Mouse (Mus musculus) ES-E14 (cell line): Measurements from ENCODE around the gene Vamp8. TPM values are rescaled to one million over a fixed set of nuclear protein-coding genes. Genes with fewer than 3 reads are reported as not detected.
A peak's percentile ranks its signal among the peaks of the same experiment; 100 is the strongest.

Experiments
- DNase-seq: peaks from one replicate; pipeline ENCODE4 v3.0.0-alpha.2; 2013; ENCODE audit warnings: low read depth, low spot score
- H3K27ac ChIP-seq: 2 replicates; pipeline ENCODE4 v1.5.1; 2012; ENCODE audit warnings: low read depth, mild to moderate bottlenecking, low read length, moderate library complexity, mixed read lengths; ENCODE audit not compliant: poor library complexity, insufficient read depth, severe bottlenecking
- H3K36me3 ChIP-seq: 2 replicates; pipeline ENCODE4 v1.6.1; 2012; ENCODE audit warnings: mild to moderate bottlenecking, low read length, moderate library complexity, mixed read lengths; ENCODE audit not compliant: control insufficient read depth, poor library complexity, insufficient read depth, severe bottlenecking
- H3K4me1 ChIP-seq, 2 experiments: fragments of 150-350 bp in 1 of 2; sonication (generic) in 1 of 2; 2 replicates each; pipeline ENCODE4 v1.6.1; 2012; ENCODE audit warnings: low read length in 2 of 2, mild to moderate bottlenecking in 1 of 2, mixed read lengths in 1 of 2; ENCODE audit not compliant: control insufficient read depth in 2 of 2, insufficient read depth in 2 of 2, poor library complexity in 1 of 2
- H3K4me3 ChIP-seq, 2 experiments: fragments of 150-350 bp in 1 of 2; sonication (generic) in 1 of 2; 2 replicates each; pipeline ENCODE4 v1.5.1; 2012; ENCODE audit warnings: low read length in 2 of 2, low read depth in 1 of 2, mild to moderate bottlenecking in 1 of 2, mixed read lengths in 1 of 2; ENCODE audit not compliant: insufficient read depth in 1 of 2, poor library complexity in 1 of 2, severe bottlenecking in 1 of 2
- H3K9ac ChIP-seq: 2 replicates; pipeline ENCODE4 v1.6.1; 2012; ENCODE audit warnings: low read depth, mild to moderate bottlenecking, low read length, mixed read lengths; ENCODE audit not compliant: poor library complexity, insufficient read depth, severe bottlenecking
- H3K9me3 ChIP-seq: fragments of 150-350 bp; sonication (generic); 2 replicates; pipeline ENCODE4 v1.6.1; 2012; ENCODE audit warnings: low read depth, mild to moderate bottlenecking, low read length; ENCODE audit not compliant: control insufficient read depth, insufficient read depth
- CHD2 ChIP-seq: IDR thresholded peaks from 2 replicates; pipeline ENCODE4 v1.6.1; 2014; ENCODE audit warnings: mild to moderate bottlenecking, low read depth, low read length, inconsistent platforms
- HCFC1 ChIP-seq: IDR thresholded peaks from 2 replicates; pipeline ENCODE4 v1.6.1; 2012; ENCODE audit warnings: low read length, inconsistent platforms, borderline replicate concordance; ENCODE audit not compliant: insufficient read depth
- MAFK ChIP-seq: IDR thresholded peaks from 2 replicates; pipeline ENCODE4 v1.6.1; 2014; ENCODE audit warnings: mild to moderate bottlenecking, low read depth, low read length, inconsistent platforms; ENCODE audit not compliant: insufficient read depth
- ZC3H11A ChIP-seq: IDR thresholded peaks from 2 replicates; pipeline ENCODE4 v1.6.1; 2012; ENCODE audit warnings: low read depth, mild to moderate bottlenecking, inconsistent platforms, low read length, borderline replicate concordance
- ZNF384 ChIP-seq: IDR thresholded peaks from 2 replicates; pipeline ENCODE4 v1.6.1; 2012; ENCODE audit warnings: low read depth, low read length, inconsistent platforms
- in situ Hi-C, 2 experiments: fragments of 600-800 bp; cut with MboI; formaldehyde crosslinking; loops; one replicate each; pipeline ENCODE4 v1.15.1; 2025; ENCODE audit warnings: low sequenced_read_pairs in 2 of 2, inconsistent platforms in 1 of 2; ENCODE audit not compliant: unreplicated experiment in 2 of 2
- total RNA-seq: library from RNA; depleted of rRNA; stranded (reverse); fragments of 300-350 nt; gene quantifications from 2 replicates; pipeline ENCODE4 v1.2.3, GENCODE M21; 2012

Vamp8 gene
- total RNA-seq, 1 experiment = 44.0 TPM

- in situ Hi-C loops = loop anchor here (25.0 kb wide), 1 partner anchor 437 kb away; no protein-coding TSS in a partner anchor
- TF ChIP-seq ZC3H11A (no peak), HCFC1 (no peak), CHD2 (no peak), MAFK (no peak), ZNF384 (no peak)
- Histone ChIP-seq H3K4me1 (no peaks in the 10 kb centered on the region), H3K4me3 (no peak overlapping the region), H3K9ac (no peak overlapping the region), H3K27ac (no peak overlapping the region), H3K36me3 (no peaks in the 10 kb centered on the region), H3K9me3 (no peaks in the 10 kb centered on the region)
- DNase-seq = no peak
These were observed 9.5 kb upstream of the Vamp8 start for GRCm38 (mm10) chr6:72399967-72400366.

DNA sequence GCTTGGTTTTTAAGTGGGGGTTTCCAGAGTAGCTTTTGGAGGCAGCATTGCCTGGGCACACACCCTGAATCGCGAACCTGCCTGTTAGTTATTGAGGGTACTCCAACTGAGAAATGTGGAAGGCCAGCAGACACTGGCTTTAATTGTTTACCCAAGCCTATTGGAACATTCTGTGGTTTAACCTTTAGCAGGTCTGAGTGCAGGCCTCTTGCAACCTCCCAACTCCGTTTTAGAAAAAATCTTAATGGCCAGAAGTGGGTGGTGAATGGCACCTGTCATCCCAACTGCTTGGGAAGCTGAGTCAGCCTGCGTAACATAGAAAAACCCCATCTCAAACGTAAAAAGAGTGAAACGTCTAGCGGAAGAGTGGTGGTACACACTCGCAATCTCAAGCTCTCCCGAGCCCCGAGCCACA, 6.3 kb upstream of the Vamp8 start:
- Histone ChIP-seq H3K4me1 (no peaks in the 10 kb centered on the region), H3K9me3 (no peaks in the 10 kb centered on the region), H3K36me3 (no peaks in the 10 kb centered on the region), H3K9ac (no peak overlapping the region), H3K4me3 (no peak overlapping the region), H3K27ac (no peak overlapping the region)
- TF ChIP-seq HCFC1 (no peak), ZNF384 (no peak), ZC3H11A (no peak), MAFK (no peak), CHD2 (no peak)
- no peak for DNase-seq
- in situ Hi-C loops = no loop called here

DNA sequence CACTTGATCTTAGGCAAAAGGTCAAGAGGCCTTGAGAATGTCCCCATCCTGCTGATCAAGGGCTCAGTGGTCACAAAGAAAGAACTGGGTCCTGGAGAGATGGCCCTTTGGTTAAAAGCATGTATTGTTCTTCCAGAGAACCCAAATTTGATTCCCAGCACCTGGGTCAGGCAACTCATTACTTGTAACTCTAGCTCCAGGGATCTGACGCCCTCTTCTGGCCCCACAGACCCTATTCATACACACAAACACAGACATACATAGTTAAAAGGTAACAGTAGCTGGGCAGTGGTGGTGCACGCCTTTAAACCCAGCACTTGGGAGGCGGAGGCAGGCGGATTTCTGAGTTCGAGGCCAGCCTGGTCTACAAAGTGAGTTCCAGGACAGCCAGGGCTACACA, 1.8 kb upstream of the Vamp8 start:
- peaks cover 3 to 4% of the 10 kb centered on the region in 2 experiments; a peak in 1 of 4 replicates for H3K4me1 ChIP-seq
- H3K36me3 ChIP-seq = no peaks in the 10 kb centered on the region
- H3K9ac ChIP-seq = no peak overlapping the region
- TF ChIP-seq ZNF384 (no peak), ZC3H11A (no peak), MAFK (no peak), HCFC1 (no peak), CHD2 (no peak)
- DNase-seq = no peak
- no peak overlapping the region for H3K4me3 ChIP-seq
- no peak overlapping the region for H3K27ac ChIP-seq
- H3K9me3 ChIP-seq = no peaks in the 10 kb centered on the region
- in situ Hi-C loops = no loop called here

GRCm38 (mm10) chr6:72390795-72391521, 455 bp upstream of the Vamp8 start:
- Histone ChIP-seq H3K4me1 (peaks cover 3 to 4% of the 10 kb centered on the region in 2 experiments; a peak in 1 of 4 replicates), H3K27ac (no peak overlapping the region), H3K36me3 (no peaks in the 10 kb centered on the region), H3K9me3 (no peaks in the 10 kb centered on the region), H3K4me3 (peak overlapping the region in 1 of 2 experiments; percentile 89; a peak in 2 of 4 replicates), H3K9ac (no peak overlapping the region)
- in situ Hi-C loops = no loop called here
- DNase-seq = no peak
- TF ChIP-seq CHD2 = no peak
- no peak for TF ChIP-seq HCFC1
- no peak for TF ChIP-seq ZNF384
- no peak for TF ChIP-seq ZC3H11A
- no peak for TF ChIP-seq MAFK
